20 mouse cellular contexts compared by ENCODE assay signal in the genomic region with DNA sequence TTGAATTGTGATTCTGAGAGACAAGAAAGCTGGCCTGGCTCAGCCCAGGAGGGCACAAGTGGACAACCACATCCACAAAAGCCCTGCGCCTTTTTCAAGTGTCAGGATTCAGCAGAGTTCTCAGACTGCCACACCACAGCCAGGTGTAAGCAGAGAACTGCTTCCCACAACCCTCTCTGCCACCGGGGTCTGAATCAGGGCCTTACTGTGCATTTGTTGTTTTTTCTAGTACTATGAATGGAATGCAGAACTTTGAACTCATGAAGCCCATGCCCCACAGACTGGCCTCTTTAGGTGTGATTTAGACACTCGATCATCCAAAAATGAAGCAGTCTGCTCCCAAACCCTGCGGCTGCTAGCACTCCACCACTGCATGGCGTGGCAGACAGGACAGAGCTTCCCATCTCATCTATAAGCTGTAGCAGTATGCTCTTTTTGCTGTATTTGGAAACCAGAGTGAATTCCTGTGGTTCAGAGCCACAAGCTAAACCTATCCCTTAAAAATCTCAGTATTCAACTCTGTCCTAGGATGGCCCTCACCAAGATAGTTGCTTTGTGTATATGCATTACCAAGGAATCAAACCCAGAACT. TPM values are rescaled to one million over a fixed set of nuclear protein-coding genes. Genes with fewer than 3 reads are reported as not detected.
DNase-seq lines count a peak whose midpoint lies in the region; ATAC-seq and TF ChIP-seq lines count a peak whose summit lies in the region.
"Had no signal": no experiment of that assay in that cellular context is flagged by ENCODE, and none has a peak within 500 bp of the region (broad histone marks: within the 10 kb centered on the region; RNA-seq: fewer than 3 reads in every experiment).

No protein-coding gene starts in this region.

- peak; percentile 45 for DNase-seq in midbrain, embryonic 11.5 days (ENCODE audit: low spot score, missing footprints)
- DNase-seq in midbrain, embryonic 14.5 days: no peak
- DNase-seq in kidney, postnatal 25 days: peak; percentile 40 to 51
- peak; percentile 50 for DNase-seq in yolk sac, embryonic 10.5 days (ENCODE audit: low spot score)
- no peak for DNase-seq in cerebellum, postnatal 36 days
- no peak for DNase-seq in adrenal gland, postnatal 10 days
- DNase-seq: layer of hippocampus, postnatal 36 days; left cerebral cortex, postnatal 4 days; right cerebral cortex, postnatal 4 days had no signal

- H3K9ac ChIP-seq in midbrain, embryonic 11.5 days (ENCODE audit: low read length): no peak overlapping the region
- H3K9ac ChIP-seq in midbrain, embryonic 14.5 days (replicated peaks; ENCODE audit: low read length): no peak overlapping the region
- H3K9ac ChIP-seq in intestine, postnatal 0 days (ENCODE audit: low read depth, low read length): no peak overlapping the region
- H3K9ac ChIP-seq: forebrain, embryonic 13.5 days; hindbrain, embryonic 13.5 days; lung, embryonic 15.5 days; neural tube, embryonic 13.5 days had no signal

- no peak overlapping the region for H3K4me2 ChIP-seq in midbrain, embryonic 11.5 days
- no peak overlapping the region for H3K4me2 ChIP-seq in midbrain, embryonic 14.5 days (ENCODE audit: low read length)
- 0 out of 2 replicates have a peak overlapping the region, but pooled peaks have one; percentile 6 for H3K4me2 ChIP-seq in intestine, postnatal 0 days (replicated peaks; ENCODE audit: low read depth)
- H3K4me2 ChIP-seq: forebrain, embryonic 13.5 days; hindbrain, embryonic 13.5 days; lung, embryonic 15.5 days; neural tube, embryonic 13.5 days had no signal

- TF ChIP-seq CTCF in intestine, postnatal 0 days (IDR thresholded peaks at IDR 0.05; ENCODE audit: low read depth): no peak

- H3K27me3 ChIP-seq in midbrain, embryonic 11.5 days (ENCODE audit: control insufficient read depth, insufficient read depth, low read length): no peaks in the 10 kb centered on the region
- no peaks in the 10 kb centered on the region for H3K27me3 ChIP-seq in midbrain, embryonic 14.5 days (ENCODE audit: control insufficient read depth, insufficient read depth, low read length)
- H3K27me3 ChIP-seq in intestine, postnatal 0 days (replicated peaks; ENCODE audit: control insufficient read depth, insufficient read depth, low read length): no peaks in the 10 kb centered on the region

- no peaks in the 10 kb centered on the region for H3K9me3 ChIP-seq in midbrain, embryonic 11.5 days (ENCODE audit: control insufficient read depth, low read length)
- H3K9me3 ChIP-seq in midbrain, embryonic 14.5 days (ENCODE audit: control insufficient read depth, low read length): no peaks in the 10 kb centered on the region
- no peaks in the 10 kb centered on the region for H3K9me3 ChIP-seq in intestine, postnatal 0 days (ENCODE audit: control insufficient read depth)
- H3K9me3 ChIP-seq: forebrain, embryonic 13.5 days; hindbrain, embryonic 13.5 days; lung, embryonic 15.5 days; neural tube, embryonic 13.5 days had no signal

- no peak for ATAC-seq in midbrain, embryonic 11.5 days (ENCODE audit: low FRiP score)
- no peak for ATAC-seq in midbrain, embryonic 14.5 days (ENCODE audit: low FRiP score, low TSS enrichment)
- no peak for ATAC-seq in intestine, postnatal 0 days
- ATAC-seq: activated CD4-positive, CD25-positive, alpha-beta regulatory T cell, adult 4 months; forebrain, embryonic 13.5 days had no signal

- no peak overlapping the region for H3K27ac ChIP-seq in midbrain, embryonic 11.5 days (ENCODE audit: low read depth, low read length)
- H3K27ac ChIP-seq in midbrain, embryonic 14.5 days (replicated peaks; ENCODE audit: low read depth, low read length): no peak overlapping the region
- peak overlapping the region; percentile 50 for H3K27ac ChIP-seq in intestine, postnatal 0 days (ENCODE audit: low read depth, low read length)
- H3K27ac ChIP-seq: forebrain, embryonic 13.5 days; hindbrain, embryonic 13.5 days; lung, embryonic 15.5 days; neural tube, embryonic 13.5 days had no signal

- WGBS in midbrain, embryonic 11.5 days: 88% methylated on average over 5 of the region's 5 CpGs
- 92% methylated on average over 5 of the region's 5 CpGs for WGBS in midbrain, embryonic 14.5 days
- WGBS in intestine, postnatal 0 days: 62% methylated on average over 5 of the region's 5 CpGs

- H3K36me3 ChIP-seq in midbrain, embryonic 11.5 days (ENCODE audit: control insufficient read depth, insufficient read depth, low read length): peaks cover 5% of the 10 kb centered on the region; the same call in 1 of the 2 replicates
- peaks cover 27% of the 10 kb centered on the region for H3K36me3 ChIP-seq in midbrain, embryonic 14.5 days (ENCODE audit: control insufficient read depth, insufficient read depth, low read length)
- H3K36me3 ChIP-seq in intestine, postnatal 0 days (ENCODE audit: control insufficient read depth, insufficient read depth): peaks cover 29% of the 10 kb centered on the region

- H3K4me3 ChIP-seq in midbrain, embryonic 11.5 days (ENCODE audit: low read depth, low read length): no peak overlapping the region
- H3K4me3 ChIP-seq in midbrain, embryonic 14.5 days (replicated peaks; ENCODE audit: low read depth, low read length): no peak overlapping the region
- H3K4me3 ChIP-seq in intestine, postnatal 0 days (ENCODE audit: low read depth, low read length): no peak overlapping the region
- H3K4me3 ChIP-seq: forebrain, embryonic 13.5 days; hindbrain, embryonic 13.5 days; lung, embryonic 15.5 days; neural tube, embryonic 13.5 days had no signal

- H3K4me1 ChIP-seq in midbrain, embryonic 11.5 days (ENCODE audit: control insufficient read depth, insufficient read depth, low read length): no peaks in the 10 kb centered on the region
- no peaks in the 10 kb centered on the region for H3K4me1 ChIP-seq in midbrain, embryonic 14.5 days (ENCODE audit: control insufficient read depth, insufficient read depth, low read length)
- H3K4me1 ChIP-seq in intestine, postnatal 0 days (replicated peaks; ENCODE audit: control insufficient read depth, insufficient read depth, low read length): no peaks in the 10 kb centered on the region
- H3K4me1 ChIP-seq: forebrain, embryonic 13.5 days; hindbrain, embryonic 13.5 days; lung, embryonic 15.5 days; neural tube, embryonic 13.5 days had no signal

RNA-seq across cellular contexts. Expression of a gene that starts 6.1 kb away (rescaled TPM):
- polyA plus RNA-seq in midbrain, embryonic 11.5 days (2014; fragmentation: Nextera tagmentation; extraction: Ambion mirVana): 10.3 and 10.5 TPM in 2 replicates
- 1.7 and 3.8 TPM in 2 replicates for polyA plus RNA-seq in midbrain, embryonic 14.5 days (2014; fragmentation: Nextera tagmentation; extraction: Ambion mirVana)
- 30.9 and 32.4 TPM in 2 replicates for polyA plus RNA-seq in intestine, postnatal 0 days (2015; fragmentation: Nextera tagmentation; extraction: Ambion mirVana)
- total RNA-seq in adrenal gland, postnatal 10 days (2021): 10 to 100 TPM in 1 of 2 experiments, 1 to 10 TPM in 1; 8.8 to 11.9 TPM

RNA-seq across cellular contexts. Expression of a gene that starts 26.1 kb away (rescaled TPM):
- 0.71 and 1.4 TPM in 2 replicates for polyA plus RNA-seq in midbrain, embryonic 11.5 days (2014; fragmentation: Nextera tagmentation; extraction: Ambion mirVana)
- 5.7 and 6.3 TPM in 2 replicates for polyA plus RNA-seq in midbrain, embryonic 14.5 days (2014; fragmentation: Nextera tagmentation; extraction: Ambion mirVana)
- 0.27 and 0.38 TPM in 2 replicates for polyA plus RNA-seq in intestine, postnatal 0 days (2015; fragmentation: Nextera tagmentation; extraction: Ambion mirVana)
- total RNA-seq in adrenal gland, postnatal 10 days (2021): under 1 TPM; 0.61 to 0.63 TPM
- total RNA-seq: common myeloid progenitor, adult 5-6 weeks; granulocyte monocyte progenitor cell, adult 5-6 weeks; megakaryocyte, adult 5-6 weeks had no signal

RNA-seq across cellular contexts. Expression of a gene that starts 28.9 kb away (rescaled TPM):
- polyA plus RNA-seq in midbrain, embryonic 11.5 days (2014; fragmentation: Nextera tagmentation; extraction: Ambion mirVana): 28.1 and 33.4 TPM in 2 replicates
- 57.5 and 63.3 TPM in 2 replicates for polyA plus RNA-seq in midbrain, embryonic 14.5 days (2014; fragmentation: Nextera tagmentation; extraction: Ambion mirVana)
- 31.8 and 35.3 TPM in 2 replicates for polyA plus RNA-seq in intestine, postnatal 0 days (2015; fragmentation: Nextera tagmentation; extraction: Ambion mirVana)
- 10 to 100 TPM; 92.4 to 94.7 TPM for total RNA-seq in adrenal gland, postnatal 10 days (2021)

RNA-seq across cellular contexts. Expression of a gene that starts 43.9 kb away (rescaled TPM):
- polyA plus RNA-seq in midbrain, embryonic 11.5 days (2014; fragmentation: Nextera tagmentation; extraction: Ambion mirVana): 0.30 and 0.40 TPM in 2 replicates
- not detected in 2 replicates for polyA plus RNA-seq in midbrain, embryonic 14.5 days (2014; fragmentation: Nextera tagmentation; extraction: Ambion mirVana)
- 0.08 TPM in 1 of 2 replicates, not detected in the other for polyA plus RNA-seq in intestine, postnatal 0 days (2015; fragmentation: Nextera tagmentation; extraction: Ambion mirVana)
- total RNA-seq in adrenal gland, postnatal 10 days (2021): 1 to 10 TPM in 1 of 2 experiments, under 1 TPM in 1; 0.96 to 1.1 TPM
- polyA plus RNA-seq: forebrain, embryonic 13.5 days; heart, embryonic 14.5 days; neural tube, embryonic 13.5 days had no signal

RNA-seq across cellular contexts. Expression of a gene that starts 55.6 kb away (rescaled TPM):
- 11.6 and 14.0 TPM in 2 replicates for polyA plus RNA-seq in midbrain, embryonic 11.5 days (2014; fragmentation: Nextera tagmentation; extraction: Ambion mirVana)
- 1.3 and 4.1 TPM in 2 replicates for polyA plus RNA-seq in midbrain, embryonic 14.5 days (2014; fragmentation: Nextera tagmentation; extraction: Ambion mirVana)
- polyA plus RNA-seq in intestine, postnatal 0 days (2015; fragmentation: Nextera tagmentation; extraction: Ambion mirVana): not detected in 2 replicates
- total RNA-seq in adrenal gland, postnatal 10 days (2021): under 1 TPM in 1 of 2 experiments, not detected in 1; 0.12 TPM
- total RNA-seq: common myeloid progenitor, adult 5-6 weeks; granulocyte monocyte progenitor cell, adult 5-6 weeks; layer of hippocampus, postnatal 36 days; left cerebral cortex, postnatal 4 days; megakaryocyte, adult 5-6 weeks had no signal
- polyA plus RNA-seq: activated CD4-positive, CD25-positive, alpha-beta regulatory T cell, adult 4 months; forebrain, embryonic 13.5 days; heart, embryonic 14.5 days; lung, embryonic 15.5 days; thymus, postnatal 0 days had no signal

Comparison
In these comparisons a context has a peak if more than half of its experiments do, and no peak if none do; other contexts are left out.
1. DNase-seq: peak in midbrain, embryonic 11.5 days (single experiment), kidney, postnatal 25 days (2 of 2) and yolk sac, embryonic 10.5 days (single experiment); none in midbrain, embryonic 14.5 days (single experiment), cerebellum, postnatal 36 days (0 of 2) and adrenal gland, postnatal 10 days (single experiment).